Mouse (Mus musculus) C2C12 (cell line): Measurements from ENCODE around the gene Ece1.

Source experiments
- CTCF ChIP-seq: IDR thresholded peaks from one replicate; pipeline ENCODE4 v1.5.1; 2011; ENCODE audit not compliant: control insufficient read depth, insufficient read depth, insufficient read length
- MAX ChIP-seq: IDR thresholded peaks from one replicate; pipeline ENCODE4 v1.6.1; 2011; ENCODE audit warnings: mild to moderate bottlenecking, control low read depth

- TF ChIP-seq CTCF (no peak), MAX (no peak)
Measured at GRCm38 (mm10) chr4:137875466-137876092, 13.5 kb downstream of the Ece1 start.
